Mouse (Mus musculus) heart, postnatal 10 days (tissue): ENCODE data around the gene Zfp592. TPM values are rescaled to one million over a fixed set of nuclear protein-coding genes. Genes with fewer than 3 reads are reported as not detected.

Source experiments
- DNase-seq, 2 experiments: peaks; one replicate each; pipeline ENCODE4 v3.0.0; 2021
- intact Hi-C: fragments of 180-260 bp; cut with DNase I; formaldehyde crosslinking; loops from one replicate; pipeline ENCODE4 v1.15.1; 2025
- total RNA-seq, 2 experiments: library from RNA; stranded (reverse); gene quantifications; 2 replicates each; pipeline ENCODE4 v1.2.3; 2021

The Zfp592 gene
- total RNA-seq, 2 experiments from 2014 or later = 22.9 to 24.9 TPM

- intact Hi-C loops = no loop called here
- DNase-seq = peak in 1 of 2 experiments; percentile 39
These were observed 55.0 kb downstream of the Zfp592 start for GRCm38 (mm10) chr7:81048513-81048912.

- intact Hi-C loops = no loop called here
- no peak for DNase-seq
These were observed 56.5 kb downstream of the Zfp592 start for GRCm38 (mm10) chr7:81049966-81050365.

GRCm38 (mm10) chr7:81055709-81056370 lies 62.4 kb downstream of the Zfp592 start:
- no peak for DNase-seq
- intact Hi-C loops = no loop called here

- peak; percentile 72 to 76 for DNase-seq
- intact Hi-C loops = no loop called here
These were observed 64.0 kb downstream of the Zfp592 start, which contains the start of gene Alpk3 for GRCm38 (mm10) chr7:81057471-81057870. TSS of gene Alpk3 (plus strand) at chr7:81057600.

- peak; percentile 35 to 53 for DNase-seq
- intact Hi-C loops = no loop called here
These were observed 64.6 kb downstream of the Zfp592 start for GRCm38 (mm10) chr7:81057901-81058711.

- intact Hi-C loops = no loop called here
- DNase-seq = peak; percentile 46
These were observed 65.3 kb downstream of the Zfp592 start for GRCm38 (mm10) chr7:81058712-81059154.

GRCm38 (mm10) chr7:81059388-81059787 lies 65.9 kb downstream of the Zfp592 start:
- DNase-seq = peak; percentile 62 to 72
- intact Hi-C loops = no loop called here

- intact Hi-C loops = loop anchor here (5.0 kb wide), 1 partner anchor 204 kb away; no protein-coding TSS in a partner anchor
- DNase-seq = peak; percentile 37 to 52
These were observed 67.4 kb downstream of the Zfp592 start for GRCm38 (mm10) chr7:81060908-81061307.

GRCm38 (mm10) chr7:81061936-81062335 lies 68.5 kb downstream of the Zfp592 start:
- intact Hi-C loops = loop anchor here (5.0 kb wide), 1 partner anchor 205 kb away; no protein-coding TSS in a partner anchor
- DNase-seq = no peak

GRCm38 (mm10) chr7:81063332-81063731 lies 69.9 kb downstream of the Zfp592 start:
- DNase-seq = no peak
- intact Hi-C loops = loop anchor here (5.0 kb wide), 1 partner anchor 206 kb away; no protein-coding TSS in a partner anchor

GRCm38 (mm10) chr7:81066714-81067113 lies 73.2 kb downstream of the Zfp592 start:
- intact Hi-C loops = no loop called here
- DNase-seq = no peak

- DNase-seq = peak; percentile 83 to 87
- intact Hi-C loops = loop anchor here (5.0 kb wide), 1 partner anchor 80 kb away; no protein-coding TSS in a partner anchor
These were observed 79.0 kb downstream of the Zfp592 start for GRCm38 (mm10) chr7:81072463-81072862.

- intact Hi-C loops = loop anchor here (5.0 kb wide), 1 partner anchor 79 kb away; no protein-coding TSS in a partner anchor
- DNase-seq = no peak
These were observed 79.8 kb downstream of the Zfp592 start for GRCm38 (mm10) chr7:81073273-81073672.

GRCm38 (mm10) chr7:81074546-81074945 lies 81.1 kb downstream of the Zfp592 start:
- DNase-seq = no peak

GRCm38 (mm10) chr7:81075299-81075698 lies 81.8 kb downstream of the Zfp592 start:
- intact Hi-C loops = no loop called here
- no peak for DNase-seq

More at GRCm38 (mm10) chr7:81074546-81074945, 81.1 kb downstream of the Zfp592 start:
- intact Hi-C loops = loop anchor here (5.0 kb wide), 1 partner anchor 78 kb away; no protein-coding TSS in a partner anchor

- DNase-seq = no peak
- intact Hi-C loops = no loop called here
These were observed 82.3 kb downstream of the Zfp592 start for GRCm38 (mm10) chr7:81075732-81076131.

- DNase-seq = peak; percentile 77 to 86
- intact Hi-C loops = no loop called here
These were observed 83.5 kb downstream of the Zfp592 start for GRCm38 (mm10) chr7:81077009-81077408.

GRCm38 (mm10) chr7:81078740-81079139 lies 85.3 kb downstream of the Zfp592 start:
- peak; percentile 68 to 82 for DNase-seq
- intact Hi-C loops = no loop called here

- DNase-seq = no peak
- intact Hi-C loops = no loop called here
These were observed 100.0 kb downstream of the Zfp592 start for GRCm38 (mm10) chr7:81093420-81093965.

GRCm38 (mm10) chr7:81094104-81094757 lies 100.8 kb downstream of the Zfp592 start:
- intact Hi-C loops = no loop called here
- DNase-seq = no peak
